Mouse (Mus musculus) forebrain, embryonic 10.5 days (tissue): ENCODE results near the gene Samsn1. TPM values are rescaled to one million over a fixed set of nuclear protein-coding genes. Genes with fewer than 3 reads are reported as not detected.

Source experiments
- DNase-seq: peaks from one replicate; pipeline ENCODE4 v3.0.0-alpha.2; 2017; ENCODE audit warnings: low spot score; ENCODE audit errors: extremely low spot score
- H3K27ac ChIP-seq: fragments of 300-500 bp; sonication (generic); 2 replicates; pipeline ENCODE4 v1.5.1; 2016; ENCODE audit warnings: mild to moderate bottlenecking
- H3K27me3 ChIP-seq: fragments of 300-500 bp; sonication (generic); 2 replicates; pipeline ENCODE4 v1.6.1; 2016; ENCODE audit warnings: mild to moderate bottlenecking; ENCODE audit not compliant: poor library complexity, severe bottlenecking
- H3K36me3 ChIP-seq: fragments of 300-500 bp; sonication (generic); replicated peaks from 2 replicates; pipeline ENCODE4 v1.6.1; 2016; ENCODE audit warnings: mild to moderate bottlenecking, moderate library complexity
- H3K4me1 ChIP-seq: fragments of 300-500 bp; sonication (generic); 2 replicates; pipeline ENCODE4 v1.6.1; 2016
- H3K4me3 ChIP-seq: fragments of 300-500 bp; sonication (generic); 2 replicates; pipeline ENCODE4 v1.5.1; 2016; ENCODE audit warnings: mild to moderate bottlenecking, moderate library complexity
- H3K9me3 ChIP-seq: fragments of 300-500 bp; sonication (generic); 2 replicates; pipeline ENCODE4 v1.6.1; 2016; ENCODE audit warnings: mild to moderate bottlenecking, moderate library complexity
- WGBS: fragments of 180-500 bp; shearing (Covaris S2); methylation state at CpG from one replicate; pipeline ENCODE4 v1.1.7; 2016; 5-methylcytosine and 5-hydroxymethylcytosine counted together
- polyA plus RNA-seq: library from polyadenylated mRNA; unstranded; fragments of >200 nt; fragmentation: Nextera tagmentation; extraction: Ambion mirVana; gene quantifications from 2 replicates; pipeline ENCODE4 v1.2.1, GENCODE M21; 2016

Samsn1 gene
- polyA plus RNA-seq, 1 experiment from 2014 or later = 2.1 TPM

DNA sequence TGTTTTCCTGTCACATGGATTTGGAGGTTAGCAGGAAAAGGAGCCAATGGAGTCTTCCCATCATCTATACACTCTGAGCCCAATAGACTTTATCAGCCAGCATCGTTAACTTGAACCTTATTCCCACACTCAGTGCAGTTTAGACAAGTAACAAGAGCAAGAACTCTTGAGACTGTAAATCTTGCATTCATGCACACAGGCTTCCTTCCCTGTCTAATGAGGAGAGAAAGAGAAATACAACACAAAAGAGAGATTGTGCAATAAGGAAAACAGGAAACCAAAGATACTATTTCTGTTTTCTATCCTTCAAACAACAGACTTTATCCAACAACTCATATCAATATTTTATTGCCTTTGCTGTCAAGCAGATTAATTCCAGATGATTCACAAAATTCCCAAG lies 31.9 kb downstream of the Samsn1 start:
- 89% methylated on average over 1 of the region's 1 CpGs for WGBS
- no peaks in the 10 kb centered on the region for H3K4me1 ChIP-seq
- no peak overlapping the region for H3K27ac ChIP-seq
- no peaks in the 10 kb centered on the region for H3K9me3 ChIP-seq
- H3K27me3 ChIP-seq = no peaks in the 10 kb centered on the region
- no peak overlapping the region for H3K4me3 ChIP-seq
- no peak for DNase-seq
- H3K36me3 ChIP-seq = no peaks in the 10 kb centered on the region

GRCm38 (mm10) chr16:75983831-75984230 lies 38.2 kb downstream of the Samsn1 start:
- Histone ChIP-seq H3K4me1 (no peaks in the 10 kb centered on the region), H3K36me3 (no peaks in the 10 kb centered on the region), H3K27me3 (no peaks in the 10 kb centered on the region), H3K27ac (no peak overlapping the region), H3K4me3 (no peak overlapping the region), H3K9me3 (no peaks in the 10 kb centered on the region)
- 96% methylated on average over 1 of the region's 1 CpGs for WGBS
- no peak for DNase-seq

DNA sequence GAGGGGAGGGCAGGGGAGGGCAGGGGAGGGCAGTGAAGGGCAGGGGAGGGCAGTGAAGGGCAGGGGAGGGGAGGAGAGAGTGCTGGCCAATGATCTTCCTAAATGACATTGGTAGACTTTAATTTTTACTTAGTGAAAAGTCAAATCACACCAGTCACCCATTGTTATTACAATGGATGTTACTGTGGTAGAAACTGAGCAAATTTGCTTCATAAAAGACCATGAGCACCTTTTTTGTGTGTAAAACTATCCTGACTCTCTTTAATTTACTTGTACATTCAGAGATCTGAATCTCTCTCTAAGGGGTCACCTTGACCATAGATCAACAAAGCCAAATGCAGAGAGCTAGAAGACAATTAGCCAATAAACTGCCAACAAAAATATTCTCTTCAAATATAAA lies 42.7 kb downstream of the Samsn1 start:
- Histone ChIP-seq H3K27me3 (no peaks in the 10 kb centered on the region), H3K27ac (no peak overlapping the region), H3K36me3 (no peaks in the 10 kb centered on the region), H3K4me1 (no peaks in the 10 kb centered on the region), H3K4me3 (no peak overlapping the region), H3K9me3 (no peaks in the 10 kb centered on the region)
- no peak for DNase-seq

DNA sequence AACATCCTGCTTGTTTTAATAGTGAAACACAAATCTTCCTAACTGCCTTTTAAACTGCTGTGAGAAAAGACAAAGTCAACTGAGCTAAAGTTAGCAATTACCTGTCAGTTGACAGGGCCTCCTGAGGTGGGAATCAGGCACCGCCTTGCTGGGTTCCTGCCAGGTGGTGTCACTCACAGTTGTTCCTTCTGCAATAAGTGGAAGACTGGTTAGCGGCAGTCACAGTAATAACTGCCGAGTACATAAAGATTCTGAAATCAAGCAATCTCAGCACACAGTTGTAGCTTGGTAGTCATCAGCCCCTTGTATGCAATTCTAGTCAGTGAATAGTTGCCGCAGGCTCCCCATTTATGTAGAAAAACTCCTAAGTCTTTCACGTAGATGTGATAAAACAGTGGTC lies 44.3 kb downstream of the Samsn1 start:
- Histone ChIP-seq H3K36me3 (no peaks in the 10 kb centered on the region), H3K9me3 (no peaks in the 10 kb centered on the region), H3K4me1 (no peaks in the 10 kb centered on the region), H3K27me3 (no peaks in the 10 kb centered on the region), H3K27ac (no peak overlapping the region), H3K4me3 (no peak overlapping the region)
- WGBS = 86% methylated on average over 5 of the region's 5 CpGs
- no peak for DNase-seq

- Histone ChIP-seq H3K9me3 (no peaks in the 10 kb centered on the region), H3K4me1 (no peaks in the 10 kb centered on the region), H3K27me3 (no peaks in the 10 kb centered on the region), H3K4me3 (no peak overlapping the region), H3K36me3 (no peaks in the 10 kb centered on the region), H3K27ac (no peak overlapping the region)
- WGBS = 83% methylated on average over 11 of the region's 11 CpGs
- no peak for DNase-seq
These were observed 46.3 kb downstream of the Samsn1 start for GRCm38 (mm10) chr16:75975682-75976332.

DNA sequence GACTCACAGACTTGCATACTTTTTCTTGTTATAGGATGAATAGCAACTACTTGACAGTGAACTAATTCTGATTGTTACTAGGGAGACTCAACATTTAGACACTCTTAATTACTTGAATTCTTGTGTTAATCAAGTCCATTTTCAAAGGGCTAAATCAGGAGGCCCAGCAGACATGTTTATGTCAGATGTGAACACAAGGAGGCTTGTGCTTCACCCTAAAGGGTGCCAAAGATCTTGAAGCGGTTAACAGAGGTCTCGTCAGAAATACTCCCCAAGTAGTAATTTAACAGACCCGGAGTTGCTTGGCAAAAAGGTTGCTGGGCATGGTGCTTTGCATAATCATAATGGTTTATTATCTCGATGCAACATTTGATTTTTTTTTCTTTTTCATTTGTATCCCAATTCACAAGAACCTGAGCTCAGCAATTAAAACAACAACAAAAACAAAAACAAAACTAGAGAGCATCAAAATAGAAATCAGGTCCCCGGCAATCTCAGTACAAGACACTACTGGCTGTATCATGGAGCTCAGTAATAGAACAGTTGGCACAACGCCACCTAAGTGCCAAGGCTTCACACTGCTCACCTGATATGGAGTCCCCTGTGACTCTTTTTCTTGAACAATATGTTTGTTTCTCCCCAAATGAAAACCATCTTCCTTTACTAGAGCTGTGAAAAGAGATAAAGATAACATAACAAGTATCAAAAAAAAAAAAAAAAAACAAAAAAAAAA lies 51.6 kb downstream of the Samsn1 start:
- no peak overlapping the region for H3K4me3 ChIP-seq
- no peak overlapping the region for H3K27ac ChIP-seq
- no peak for DNase-seq
- no peaks in the 10 kb centered on the region for H3K36me3 ChIP-seq
- no peaks in the 10 kb centered on the region for H3K27me3 ChIP-seq
- H3K9me3 ChIP-seq = no peaks in the 10 kb centered on the region
- 86% methylated on average over 6 of the region's 6 CpGs for WGBS
- H3K4me1 ChIP-seq = no peaks in the 10 kb centered on the region

GRCm38 (mm10) chr16:75962021-75962420 lies 60.1 kb downstream of the Samsn1 start:
- no peaks in the 10 kb centered on the region for H3K36me3 ChIP-seq
- no peaks in the 10 kb centered on the region for H3K27me3 ChIP-seq
- H3K4me1 ChIP-seq = no peaks in the 10 kb centered on the region
- no peak overlapping the region for H3K27ac ChIP-seq
- 77% methylated on average over 8 of the region's 8 CpGs for WGBS
- DNase-seq = no peak
- no peak overlapping the region for H3K4me3 ChIP-seq
- H3K9me3 ChIP-seq = no peaks in the 10 kb centered on the region

GRCm38 (mm10) chr16:75961487-75961886 lies 60.6 kb downstream of the Samsn1 start:
- H3K27me3 ChIP-seq = no peaks in the 10 kb centered on the region
- 64% methylated on average over 5 of the region's 5 CpGs for WGBS

DNA sequence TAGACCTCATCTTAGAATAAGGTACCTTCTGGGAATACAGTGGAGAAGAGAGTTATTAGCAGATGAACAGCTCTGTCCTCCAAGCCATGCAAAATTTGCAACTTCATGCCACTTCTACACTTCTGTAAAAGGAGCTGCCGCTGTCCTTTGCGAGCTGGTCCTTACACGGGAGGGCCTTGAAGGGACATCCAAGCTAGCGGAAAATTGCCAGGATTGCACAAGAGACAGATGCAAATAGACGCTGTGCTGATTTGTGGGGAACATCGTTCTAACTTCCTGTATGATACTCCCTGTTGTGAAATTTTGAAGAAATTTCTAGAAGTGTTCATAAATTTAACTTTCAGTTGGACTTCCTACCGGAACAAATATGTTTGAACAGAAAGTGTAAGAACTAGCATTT lies 61.0 kb downstream of the Samsn1 start:
- H3K27ac ChIP-seq = no peak overlapping the region
- WGBS = 91% methylated on average over 7 of the region's 7 CpGs
- no peaks in the 10 kb centered on the region for H3K27me3 ChIP-seq
- H3K9me3 ChIP-seq = no peaks in the 10 kb centered on the region
- no peaks in the 10 kb centered on the region for H3K36me3 ChIP-seq
- H3K4me3 ChIP-seq = no peak overlapping the region
- no peaks in the 10 kb centered on the region for H3K4me1 ChIP-seq
- no peak for DNase-seq

More at GRCm38 (mm10) chr16:75961487-75961886, 60.6 kb downstream of the Samsn1 start:
- Histone ChIP-seq H3K36me3 (no peaks in the 10 kb centered on the region), H3K27ac (no peak overlapping the region), H3K4me3 (no peak overlapping the region), H3K4me1 (no peaks in the 10 kb centered on the region), H3K9me3 (no peaks in the 10 kb centered on the region)
- DNase-seq = no peak

GRCm38 (mm10) chr16:75933357-75933756 lies 88.7 kb downstream of the Samsn1 start:
- Histone ChIP-seq H3K9me3 (no peaks in the 10 kb centered on the region), H3K36me3 (no peaks in the 10 kb centered on the region), H3K4me3 (no peak overlapping the region), H3K27ac (no peak overlapping the region), H3K4me1 (no peaks in the 10 kb centered on the region), H3K27me3 (no peaks in the 10 kb centered on the region)
- no peak for DNase-seq

DNA sequence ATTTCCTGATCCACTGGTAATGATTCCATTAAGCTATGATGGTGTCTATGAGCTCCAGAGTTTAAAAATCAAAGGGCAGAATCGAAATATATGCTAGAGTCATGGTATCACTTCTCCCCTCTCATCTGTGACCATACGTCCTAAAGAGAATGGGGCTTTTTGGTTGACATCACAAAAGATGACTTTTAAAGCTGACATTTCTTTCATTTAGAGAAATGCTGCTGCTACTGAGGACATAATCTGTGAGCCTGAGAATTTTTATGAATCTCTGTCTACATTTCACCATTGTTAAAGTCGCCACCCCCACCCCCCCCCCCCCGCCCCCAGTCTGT lies 91.9 kb downstream of the Samsn1 start:
- Histone ChIP-seq H3K4me3 (no peak overlapping the region), H3K4me1 (no peaks in the 10 kb centered on the region), H3K36me3 (no peaks in the 10 kb centered on the region), H3K9me3 (no peaks in the 10 kb centered on the region), H3K27me3 (no peaks in the 10 kb centered on the region), H3K27ac (no peak overlapping the region)
- no peak for DNase-seq
- 89% methylated on average over 4 of the region's 4 CpGs for WGBS

DNA sequence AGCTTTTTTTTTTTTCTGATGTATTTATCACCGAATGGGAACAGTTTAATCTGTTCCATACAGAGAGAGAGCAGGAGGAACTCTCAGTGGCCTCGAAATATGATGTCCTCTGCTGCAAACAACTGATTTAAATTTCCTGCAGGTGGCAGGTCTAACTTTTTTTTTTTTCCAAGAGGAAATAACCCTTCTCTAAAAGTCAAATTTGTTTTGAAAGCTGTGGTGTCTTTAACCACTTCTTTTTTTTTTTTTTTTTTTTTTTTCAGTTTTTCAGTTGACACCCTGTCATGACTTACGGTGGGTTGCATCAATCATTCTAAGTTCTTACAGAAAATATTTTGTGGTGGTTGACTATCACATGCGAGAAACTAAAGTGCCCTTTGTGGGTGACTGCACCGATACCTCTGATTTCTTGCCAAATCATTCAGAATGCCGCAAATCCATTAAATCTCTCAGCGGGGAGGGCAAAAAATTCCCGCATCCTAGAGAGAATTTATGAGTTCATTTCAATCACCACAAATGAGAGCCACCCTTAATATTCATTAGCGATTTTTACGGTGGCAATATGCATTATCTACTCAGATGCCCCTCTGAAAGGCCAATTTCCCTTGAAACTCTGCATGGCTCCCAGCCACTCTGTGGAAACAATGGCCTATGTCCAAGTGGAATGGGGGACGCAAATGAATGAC lies 92.4 kb downstream of the Samsn1 start:
- 87% methylated on average over 11 of the region's 11 CpGs for WGBS
- Histone ChIP-seq H3K27ac (no peak overlapping the region), H3K4me3 (no peak overlapping the region), H3K27me3 (no peaks in the 10 kb centered on the region), H3K36me3 (no peaks in the 10 kb centered on the region), H3K9me3 (no peaks in the 10 kb centered on the region), H3K4me1 (no peaks in the 10 kb centered on the region)
- no peak for DNase-seq

- Histone ChIP-seq H3K36me3 (no peaks in the 10 kb centered on the region), H3K4me3 (no peak overlapping the region), H3K4me1 (no peaks in the 10 kb centered on the region), H3K27me3 (no peaks in the 10 kb centered on the region; the same call in 1 of the 2 replicates), H3K27ac (no peak overlapping the region), H3K9me3 (no peaks in the 10 kb centered on the region)
- WGBS = 79% methylated on average over 2 of the region's 2 CpGs
- no peak for DNase-seq
These were observed 95.6 kb downstream of the Samsn1 start for GRCm38 (mm10) chr16:75926511-75926910.
